Mouse (Mus musculus) embryonic stem cell, embryonic (primary cell): ENCODE results near the gene Pdzrn3.

Source experiments
- CTCF ChIA-PET, 4 experiments: fragments of 300-600 bp in 2 of 4; fragments of 350-600 bp in 2 of 4; sonication (Branson Sonifier 250); formaldehyde crosslinking; loops; one replicate each; lab custom pipeline; 2022; ENCODE audit warnings: inconsistent platforms in 2 of 4; lab: Charles Lee
- POLR2A ChIA-PET, 4 experiments: fragments of 300-600 bp in 2 of 4; fragments of 350-600 bp in 2 of 4; sonication (Branson Sonifier 250); formaldehyde crosslinking; loops; one replicate each; lab custom pipeline; 2022; ENCODE audit warnings: antibody characterized with exemption in 4 of 4, inconsistent platforms in 1 of 4; lab: Charles Lee

Pdzrn3 gene

DNA sequence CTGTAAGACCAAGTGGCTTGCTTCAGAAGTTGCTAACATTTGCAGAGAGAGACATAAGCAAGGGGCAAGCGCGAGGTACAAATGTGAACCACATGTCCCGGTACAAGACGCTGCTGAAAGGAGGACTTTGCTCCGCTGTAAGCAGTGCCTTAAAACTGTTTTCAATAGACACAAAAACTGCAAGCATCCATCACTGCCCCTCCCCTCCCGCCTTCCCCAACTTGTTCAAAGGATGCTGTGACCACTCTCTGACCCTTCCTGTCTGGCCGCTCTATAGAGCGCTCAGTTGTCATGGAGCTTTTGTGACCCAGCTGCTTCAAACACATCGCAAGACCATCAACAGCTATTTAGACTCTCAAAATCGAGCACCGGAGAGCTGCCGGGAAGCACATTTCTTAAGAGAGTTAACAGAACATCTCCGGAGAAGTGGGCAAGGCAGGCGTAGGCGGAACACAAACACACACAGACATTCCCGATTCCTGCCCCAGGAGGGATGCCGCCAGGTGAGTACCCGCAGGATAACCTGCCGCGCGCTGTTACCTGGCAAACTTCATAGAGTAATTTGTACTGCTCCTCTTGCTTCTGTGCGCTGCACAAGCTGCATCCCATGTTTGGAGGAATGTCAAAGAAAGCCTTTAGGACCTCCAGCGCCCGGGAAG is 179.3 kb downstream of the Pdzrn3 start:
- ChIA-PET POLR2A (interaction anchor here in 2 of 4 experiments (0.5 to 1.0 kb wide), 4 partner anchors 97 to 1935 kb away, joined by 3 to 6 read pairs (median 4); no protein-coding TSS in a partner anchor), CTCF (interaction anchor here (0.5 to 3.7 kb wide), 38 partner anchors 10 to 577 kb away, joined by 3 to 57 read pairs (median 4); no protein-coding TSS in a partner anchor)

DNA sequence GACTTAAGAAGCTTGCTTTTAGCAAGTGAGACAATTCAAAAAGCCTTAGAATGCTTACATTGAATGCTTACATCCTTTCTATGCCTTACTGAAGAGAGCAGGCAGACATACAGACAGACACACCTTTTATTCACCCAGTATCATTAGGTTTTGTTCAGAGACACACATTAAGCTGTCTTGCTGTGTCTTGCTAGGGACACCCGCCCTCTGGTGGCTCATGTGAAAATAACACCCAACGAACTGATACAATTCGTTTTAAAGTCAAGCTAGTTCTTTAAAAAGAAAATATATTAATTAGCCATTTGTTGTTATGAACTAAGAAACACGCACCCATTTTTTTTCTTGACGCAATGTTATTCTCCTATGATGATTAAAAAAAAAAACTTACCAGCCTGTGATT is 180.1 kb downstream of the Pdzrn3 start:
- POLR2A ChIA-PET, result interaction anchor here in 3 of 4 experiments (0.5 to 1.0 kb wide), 6 partner anchors 63 to 400 kb away, joined by 3 to 6 read pairs (median 4); no protein-coding TSS in a partner anchor
- CTCF ChIA-PET, result interaction anchor here (0.5 to 3.7 kb wide), 45 partner anchors 9 to 576 kb away, joined by 3 to 57 read pairs (median 4); no protein-coding TSS in a partner anchor

DNA sequence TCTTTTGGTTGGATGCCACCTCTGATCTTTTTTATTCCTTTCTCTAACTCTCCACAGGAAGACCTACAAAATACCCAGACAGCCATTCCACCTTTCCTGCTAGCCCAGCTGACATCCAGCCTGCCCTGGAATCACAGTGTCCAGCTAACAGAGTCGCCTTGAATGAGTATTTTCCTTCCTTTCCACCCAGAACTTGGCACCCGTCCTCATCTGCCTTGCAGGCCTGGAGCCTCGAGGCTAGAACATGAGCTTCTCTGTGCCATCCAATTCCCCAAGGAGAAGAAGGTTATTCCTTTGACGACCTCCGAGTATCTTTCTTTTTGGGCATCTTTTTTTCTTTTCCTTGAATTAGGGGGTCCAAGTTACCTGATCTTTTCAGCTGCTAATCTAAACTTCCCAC is 181.8 kb downstream of the Pdzrn3 start:
- CTCF ChIA-PET, result interaction anchor here in 1 of 4 experiments (0.8 kb wide), 1 partner anchor 199 kb away, joined by 3 read pairs; no protein-coding TSS in a partner anchor
- POLR2A ChIA-PET, result interaction anchor here in 2 of 4 experiments (0.6 kb wide), 2 partner anchors 15 to 307 kb away, joined by 5 read pairs; no protein-coding TSS in a partner anchor

DNA sequence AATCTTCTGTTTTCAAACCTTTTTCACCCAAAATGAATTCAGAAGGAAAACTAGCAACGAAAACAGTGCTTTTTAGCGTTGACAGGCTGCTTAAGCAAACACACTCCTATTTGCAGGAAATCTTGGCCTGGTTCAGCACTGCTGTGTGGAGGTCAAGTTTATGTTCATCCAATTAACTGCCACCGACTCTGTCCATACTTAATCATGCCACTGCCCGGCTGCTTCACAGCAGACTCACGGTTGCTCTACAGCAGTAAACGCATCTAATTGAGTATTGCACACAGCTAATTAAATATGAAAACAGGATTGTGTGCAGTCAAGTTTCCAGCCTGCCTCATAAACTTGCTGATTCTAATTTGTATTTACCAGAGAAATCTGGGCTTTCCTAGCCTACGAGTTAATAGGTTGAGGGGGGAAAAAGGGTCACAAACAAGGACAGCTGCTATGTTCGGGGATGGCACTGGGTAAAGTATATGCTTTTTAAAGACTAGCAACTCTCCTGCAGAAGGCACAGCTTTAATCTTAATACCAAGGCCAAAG is 183.2 kb downstream of the Pdzrn3 start:
- CTCF ChIA-PET, result no interaction called here
- POLR2A ChIA-PET, result no interaction called here

DNA sequence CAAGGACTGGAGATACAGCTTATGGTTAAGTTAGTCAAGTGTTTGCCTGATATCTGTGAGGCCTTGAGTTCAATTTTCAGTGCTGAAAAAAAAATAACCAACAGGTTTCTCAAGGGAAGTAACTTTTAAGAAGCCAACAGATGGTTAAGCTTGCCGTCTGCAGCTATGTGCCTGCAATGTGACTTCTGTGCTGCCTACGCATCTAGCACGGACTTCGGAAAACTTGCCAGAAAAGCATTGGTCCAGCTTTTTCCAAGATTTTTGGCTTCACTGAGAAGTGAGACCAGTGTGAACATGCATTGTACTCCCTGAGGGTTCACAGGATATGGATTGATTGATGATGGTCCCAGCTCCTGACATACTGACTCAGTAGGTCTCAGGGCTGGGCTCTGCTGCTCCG is 186.1 kb downstream of the Pdzrn3 start:
- CTCF ChIA-PET, result no interaction called here
- POLR2A ChIA-PET, result interaction anchor here in 2 of 4 experiments (0.6 kb wide), 2 partner anchors 114 to 264 kb away, joined by 3 read pairs; no protein-coding TSS in a partner anchor

DNA sequence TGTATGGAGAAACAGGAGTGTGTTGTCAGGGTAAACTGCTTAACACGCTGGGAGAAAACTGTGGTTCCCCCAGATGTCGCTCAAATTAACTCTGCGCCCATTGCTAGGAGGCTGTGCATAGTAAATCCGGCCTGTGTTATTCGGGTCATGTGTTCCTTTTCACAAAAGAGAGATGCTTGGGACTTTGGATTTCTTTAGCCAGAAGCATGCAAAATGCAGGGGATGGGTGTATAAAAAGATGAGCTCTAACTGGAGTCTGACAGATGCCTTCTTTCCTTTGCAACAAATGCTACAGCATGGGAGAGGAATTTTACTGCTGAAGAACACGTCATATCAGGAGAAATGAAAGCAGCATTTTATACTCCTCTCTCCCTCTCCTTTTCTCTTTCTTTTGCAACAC is 190.4 kb downstream of the Pdzrn3 start:
- POLR2A ChIA-PET, result no interaction called here
- CTCF ChIA-PET, result interaction anchor here in 1 of 4 experiments (0.6 kb wide), 1 partner anchor 212 kb away, joined by 4 read pairs; no protein-coding TSS in a partner anchor

DNA sequence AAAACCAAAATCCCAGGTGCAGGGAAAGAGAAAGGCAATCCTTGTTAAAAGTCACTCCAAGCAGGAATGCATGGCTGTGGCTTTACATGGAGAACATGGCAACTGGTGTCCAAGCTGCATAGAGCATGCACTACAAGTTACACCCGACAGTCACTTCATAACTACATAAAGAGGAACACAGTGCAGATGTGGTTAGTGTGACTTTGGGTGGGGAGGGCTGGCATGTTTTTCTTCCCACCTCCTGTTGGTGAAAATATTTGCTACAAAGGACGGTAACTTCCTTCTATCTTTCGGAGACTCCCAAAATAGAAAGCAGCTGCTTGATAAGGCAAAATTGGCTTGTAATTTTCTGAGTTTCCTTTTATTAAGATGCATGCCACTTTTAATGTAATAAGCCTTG is 190.8 kb downstream of the Pdzrn3 start:
- POLR2A ChIA-PET, result no interaction called here
- CTCF ChIA-PET, result interaction anchor here in 2 of 4 experiments (0.5 kb wide), 2 partner anchors 317 to 616 kb away, joined by 3 to 5 read pairs; no protein-coding TSS in a partner anchor

DNA sequence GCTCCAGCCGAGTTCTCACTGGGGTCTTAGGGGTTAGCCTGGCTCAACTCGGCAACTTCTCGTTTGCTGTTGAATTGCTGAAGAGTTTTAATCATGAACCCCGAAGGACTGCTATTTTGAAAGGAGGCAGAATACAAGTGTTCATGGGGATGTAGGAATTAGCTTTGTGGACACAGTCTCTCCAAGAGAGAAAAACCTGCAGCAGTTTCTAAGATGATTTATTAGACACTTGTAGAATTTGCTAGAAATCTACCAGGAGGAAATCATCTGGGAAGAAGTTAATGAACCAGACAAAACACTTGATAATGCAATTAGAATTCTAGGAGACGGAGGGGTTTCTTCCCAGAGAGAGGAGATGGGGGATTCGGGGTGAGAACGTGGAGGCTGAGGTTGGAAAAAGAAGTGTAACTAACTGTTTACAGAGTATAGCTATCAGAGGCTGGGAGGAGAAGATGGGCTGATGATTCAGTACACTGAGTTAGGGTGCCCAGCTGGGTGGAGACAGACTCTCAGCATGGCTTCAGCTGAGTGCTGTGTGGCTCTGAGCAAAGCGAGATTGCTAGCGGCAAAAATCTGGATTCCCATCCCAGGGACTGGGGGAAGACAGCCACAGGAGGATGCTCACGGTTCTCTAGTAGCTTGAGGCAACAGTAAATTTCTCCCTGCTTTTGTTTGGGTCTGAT is 193.5 kb downstream of the Pdzrn3 start:
- ChIA-PET CTCF (interaction anchor here in 1 of 4 experiments (0.6 kb wide), 1 partner anchor 466 kb away, joined by 3 read pairs; no protein-coding TSS in a partner anchor), POLR2A (no interaction called here)

DNA sequence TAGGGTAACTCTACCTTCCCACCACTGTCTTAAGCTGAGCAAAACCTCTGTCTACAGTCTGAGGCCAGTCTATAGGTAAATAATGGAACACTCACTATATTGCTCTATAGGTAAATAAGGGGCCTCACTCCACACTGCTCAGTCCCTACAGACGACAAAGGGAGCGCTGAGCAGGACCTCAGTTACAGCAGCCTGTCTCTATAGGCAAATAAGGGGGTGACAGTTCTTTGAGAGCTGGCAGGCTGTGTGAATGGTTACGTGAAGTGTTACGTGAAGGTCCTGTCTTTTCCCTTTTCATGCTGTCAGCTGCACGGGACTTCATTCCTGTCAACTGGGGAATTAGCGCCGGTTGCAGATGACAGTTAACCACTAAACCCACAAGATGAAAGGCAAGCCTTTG is 207.0 kb downstream of the Pdzrn3 start:
- POLR2A ChIA-PET, result no interaction called here
- CTCF ChIA-PET, result no interaction called here

DNA sequence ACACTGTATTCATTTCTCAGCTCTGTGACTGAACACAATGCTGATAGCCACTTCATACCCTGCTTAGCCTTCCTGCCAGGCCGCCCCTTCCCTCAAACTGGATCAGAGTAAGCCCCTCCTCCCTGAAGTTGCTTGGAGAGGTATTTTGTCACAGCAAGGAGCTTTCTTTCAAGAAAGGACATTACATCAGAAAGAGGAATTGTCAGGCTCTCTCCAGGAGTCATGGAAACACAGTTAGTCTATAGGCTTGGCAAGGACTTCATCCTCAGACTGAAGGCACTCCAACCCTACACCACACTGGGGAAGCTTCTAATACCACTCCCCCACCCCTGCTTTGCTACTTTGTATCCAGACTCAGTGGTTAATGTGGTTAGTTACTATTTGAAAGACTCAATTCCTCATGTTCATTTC is 224.2 kb downstream of the Pdzrn3 start:
- ChIA-PET POLR2A (no interaction called here), CTCF (interaction anchor here in 1 of 4 experiments (0.8 kb wide), 1 partner anchor 44 kb away, joined by 3 read pairs; no protein-coding TSS in a partner anchor)

DNA sequence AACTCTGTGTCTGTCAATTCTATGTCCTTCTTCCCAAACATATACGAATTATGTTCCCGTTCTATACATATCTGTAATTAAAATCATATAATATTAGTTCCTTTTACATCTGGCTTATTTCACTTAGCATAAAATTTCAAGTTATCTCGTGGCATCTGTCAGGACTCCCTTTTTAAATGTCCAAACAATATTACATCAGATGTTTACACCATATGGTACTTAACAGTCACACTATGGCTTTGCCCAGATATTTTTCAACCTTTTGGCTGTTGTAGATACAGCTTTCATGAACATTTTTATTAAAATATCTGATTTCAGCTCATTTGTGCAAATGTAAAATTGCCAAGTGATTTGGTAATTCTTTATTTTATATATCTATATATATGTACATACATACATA is 242.3 kb downstream of the Pdzrn3 start:
- ChIA-PET CTCF (no interaction called here), POLR2A (no interaction called here)

DNA sequence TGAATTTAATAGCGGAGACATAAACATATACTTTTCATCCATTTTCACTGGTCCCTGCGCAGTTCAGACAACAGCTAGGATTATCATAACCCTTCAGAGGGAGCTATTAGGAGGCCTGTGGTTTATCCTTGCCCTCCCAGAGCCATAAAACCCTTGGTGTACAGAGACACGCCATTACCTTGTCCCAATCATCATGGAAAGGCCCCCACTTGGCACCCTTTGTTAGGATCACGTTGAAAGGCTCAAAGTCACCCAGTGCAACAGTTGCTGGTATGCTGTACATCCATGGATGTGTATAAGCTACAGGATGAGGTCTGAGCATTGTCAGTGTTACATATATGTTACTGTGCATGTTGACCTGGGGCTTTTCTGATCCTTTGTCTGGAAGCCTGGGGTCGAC is 252.3 kb downstream of the Pdzrn3 start:
- ChIA-PET POLR2A (interaction anchor here in 1 of 4 experiments (0.8 kb wide), 1 partner anchor 588 kb away, joined by 5 read pairs; no protein-coding TSS in a partner anchor), CTCF (no interaction called here)

DNA sequence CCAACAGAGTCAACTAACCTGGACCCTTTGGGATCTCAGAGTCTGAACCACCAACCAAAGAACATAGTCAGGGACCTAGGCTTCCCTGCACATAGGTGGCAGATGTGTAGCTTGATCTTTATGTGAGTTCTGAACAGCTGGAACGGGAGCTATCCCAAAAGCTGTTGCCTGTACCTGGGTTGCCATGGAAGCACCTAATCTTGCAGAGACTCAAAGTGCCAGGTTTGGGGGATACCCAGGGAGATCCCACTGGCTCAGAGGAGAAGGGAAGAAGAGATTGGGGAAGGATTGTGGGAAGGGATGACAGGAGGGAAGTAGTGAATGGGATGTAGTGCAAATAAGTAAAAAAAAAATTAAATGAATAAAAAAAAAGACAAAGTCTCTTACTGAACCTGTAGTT is 268.7 kb downstream of the Pdzrn3 start:
- POLR2A ChIA-PET, result no interaction called here
- CTCF ChIA-PET, result no interaction called here

DNA sequence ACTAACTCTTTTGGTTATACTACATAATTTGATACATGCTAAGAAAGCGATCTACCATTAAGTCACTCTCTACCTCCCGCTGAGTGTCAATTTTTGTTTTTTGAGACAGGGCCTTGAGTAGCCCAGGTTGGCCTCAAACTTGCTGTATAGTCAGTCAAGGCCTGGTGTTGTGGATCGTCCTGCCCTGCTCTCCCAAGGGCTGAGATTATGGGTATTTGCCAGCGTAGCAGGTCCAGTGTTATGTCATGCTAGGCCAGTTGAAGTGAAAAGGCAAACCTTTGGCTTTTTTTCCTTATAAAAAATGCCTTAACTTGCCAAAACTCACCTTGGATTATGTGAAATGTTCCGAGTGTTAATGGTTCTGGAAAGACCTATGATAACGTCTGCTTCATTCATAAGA is 274.2 kb downstream of the Pdzrn3 start:
- CTCF ChIA-PET, result no interaction called here

DNA sequence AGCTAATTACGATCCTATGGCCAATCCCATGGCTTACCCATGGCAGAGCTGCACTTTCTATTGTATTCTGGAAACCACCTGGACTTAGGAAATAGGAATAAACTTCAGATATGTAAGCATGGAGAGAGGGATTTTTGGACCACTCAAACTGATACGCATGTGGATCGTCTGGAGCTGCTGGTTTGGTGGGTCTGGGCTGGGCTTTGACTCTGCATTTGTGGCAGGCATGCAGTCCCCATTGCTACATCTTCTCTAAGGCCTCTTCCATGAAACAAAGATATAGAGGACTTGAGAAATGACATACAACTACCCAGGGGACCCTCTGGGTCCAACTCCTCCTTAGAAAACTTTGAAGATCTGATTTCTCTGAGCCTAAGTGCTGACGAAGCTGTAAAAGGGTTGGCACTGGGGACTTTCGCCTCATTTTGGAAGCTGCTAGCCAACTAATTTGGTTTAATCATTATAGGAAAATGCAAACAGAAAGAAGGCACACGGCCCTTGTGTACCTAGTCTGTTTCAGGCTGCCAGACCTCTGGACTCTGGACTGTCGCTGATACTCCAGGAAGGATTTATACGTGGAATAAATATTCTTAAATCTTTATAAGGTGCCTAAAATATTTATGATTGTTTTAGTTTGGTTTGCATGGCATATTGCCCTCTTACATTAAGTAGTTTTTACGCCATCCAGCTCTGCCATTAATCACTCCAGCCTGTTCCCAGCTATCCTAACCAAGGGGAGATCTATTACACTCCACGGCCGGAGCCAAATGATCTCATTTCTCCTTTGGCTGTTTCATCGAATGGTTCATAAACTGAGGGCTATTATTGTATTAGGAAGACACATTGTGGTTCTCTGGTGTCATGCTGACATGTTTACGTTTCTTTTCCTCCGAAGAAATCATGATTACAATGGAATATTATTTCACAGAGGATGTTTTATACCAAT is 275.7 kb downstream of the Pdzrn3 start:
- CTCF ChIA-PET, result no interaction called here
- POLR2A ChIA-PET, result interaction anchor here in 1 of 4 experiments (0.8 kb wide), 1 partner anchor 96 kb away, joined by 6 read pairs; no protein-coding TSS in a partner anchor

More for the DNA sequence above, 274.2 kb downstream of the Pdzrn3 start:
- POLR2A ChIA-PET, result no interaction called here
